Mouse (Mus musculus) 3134 (cell line): ENCODE measurements at regions not wholly inside any gene's neighbourhood (a gene's known extent, or its start where the extent isn't known, plus 50 kb on each side); places are given as distances from the start of the nearest gene placed in this dataset.
"Not testable (repeated sequence)": the region's sequence is repeated elsewhere in the genome, so short reads cannot be mapped to it uniquely, and the experiment has no call there.

ENCODE experiments used
- DNase-seq: peaks from one replicate; pipeline ENCODE4 v3.0.0-alpha.2; 2011; ENCODE audit warnings: low spot score; ENCODE audit not compliant: insufficient read length; ENCODE audit errors: extremely low read depth

DNA sequence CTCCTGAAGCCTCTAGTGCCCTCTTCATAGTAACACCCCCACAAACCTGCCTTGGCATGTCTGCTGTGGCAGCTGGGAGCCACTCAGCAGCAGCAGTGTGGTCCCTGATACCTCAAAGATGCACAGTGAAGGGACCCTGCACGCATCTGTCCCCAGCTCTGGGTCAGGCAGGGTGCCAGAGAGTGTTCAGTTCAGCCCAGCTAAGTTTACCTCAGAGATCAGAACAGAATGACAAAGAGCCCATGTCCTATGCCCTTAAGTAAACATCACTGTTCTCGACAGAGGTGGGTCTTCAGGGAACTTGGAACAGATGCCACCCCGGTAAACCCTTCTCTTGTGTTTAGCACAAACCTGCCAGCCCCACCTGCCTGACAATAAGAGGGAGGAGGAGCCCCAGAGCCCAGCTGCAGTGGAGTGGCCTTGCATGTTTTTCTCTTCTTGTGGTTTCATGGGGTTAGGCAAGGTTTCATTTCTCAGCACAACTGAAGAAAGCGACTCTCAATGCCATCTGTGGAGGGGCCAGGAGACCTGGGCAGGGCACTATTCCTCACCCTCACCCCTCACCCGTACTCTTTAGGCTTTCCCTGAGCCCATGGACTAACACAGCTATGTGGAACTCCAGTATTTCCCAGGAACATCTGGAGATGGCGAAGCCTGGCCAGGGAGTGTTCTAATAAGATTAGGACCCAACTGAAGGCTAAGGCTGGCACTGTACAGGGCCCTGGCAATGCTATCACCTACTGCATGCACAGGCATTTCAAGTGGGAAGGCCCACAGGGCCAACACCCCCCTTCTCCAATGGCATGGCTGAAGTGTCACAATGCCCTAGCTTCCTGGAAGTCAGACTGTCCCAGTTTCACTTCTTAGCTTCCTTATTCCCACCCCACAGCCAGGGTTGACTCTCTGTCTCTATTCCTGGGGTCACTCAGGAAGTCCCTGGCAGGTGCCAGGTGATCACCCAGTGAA, 60.6 kb upstream of the Klf13 start:
- no peak for DNase-seq

DNA sequence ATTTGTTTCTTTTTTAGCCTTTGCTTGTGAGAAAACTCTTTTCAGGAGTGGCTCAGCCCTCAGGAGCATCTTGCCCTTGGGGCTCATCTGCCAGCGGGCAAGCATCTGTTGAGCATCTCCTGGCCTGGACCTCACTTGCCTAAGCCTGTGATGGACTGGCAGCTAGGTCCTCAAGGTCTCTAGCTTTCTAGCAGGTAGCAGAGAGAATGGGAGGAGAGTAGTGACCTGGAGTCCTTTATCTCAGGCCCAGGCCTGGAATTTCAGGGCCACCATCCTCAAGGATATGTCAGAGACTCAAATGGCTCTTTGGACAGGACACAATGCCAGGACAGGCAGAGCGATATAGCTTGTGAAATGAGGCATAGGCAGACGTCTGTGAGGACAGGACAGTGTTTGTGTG, 59.3 kb upstream of the Klf13 start:
- DNase-seq, result no peak

DNA sequence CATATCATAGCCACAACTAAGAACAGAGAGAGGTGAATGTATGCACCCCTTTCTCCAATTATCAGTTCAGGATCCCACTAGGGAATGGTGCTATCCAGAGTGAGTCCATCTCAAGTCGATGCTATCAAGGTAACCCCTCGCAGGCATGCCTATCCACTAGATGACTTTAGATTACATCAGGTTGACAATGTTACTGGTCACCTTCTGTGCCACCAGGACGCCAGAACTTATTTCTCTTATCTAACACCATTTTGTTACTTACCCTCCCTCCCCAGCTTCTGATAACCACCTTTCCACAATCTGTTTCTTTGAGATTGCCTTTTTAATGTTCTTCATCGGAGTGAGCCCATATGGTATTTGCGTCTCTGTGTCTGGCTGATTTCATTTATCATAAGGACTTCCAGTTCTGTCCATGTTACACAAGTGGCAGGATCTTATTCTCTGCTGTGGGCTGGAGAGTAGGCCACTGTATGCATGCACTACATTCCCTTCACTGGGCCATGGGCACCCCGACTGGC, 57.9 kb upstream of the Klf13 start:
- no peak for DNase-seq

DNA sequence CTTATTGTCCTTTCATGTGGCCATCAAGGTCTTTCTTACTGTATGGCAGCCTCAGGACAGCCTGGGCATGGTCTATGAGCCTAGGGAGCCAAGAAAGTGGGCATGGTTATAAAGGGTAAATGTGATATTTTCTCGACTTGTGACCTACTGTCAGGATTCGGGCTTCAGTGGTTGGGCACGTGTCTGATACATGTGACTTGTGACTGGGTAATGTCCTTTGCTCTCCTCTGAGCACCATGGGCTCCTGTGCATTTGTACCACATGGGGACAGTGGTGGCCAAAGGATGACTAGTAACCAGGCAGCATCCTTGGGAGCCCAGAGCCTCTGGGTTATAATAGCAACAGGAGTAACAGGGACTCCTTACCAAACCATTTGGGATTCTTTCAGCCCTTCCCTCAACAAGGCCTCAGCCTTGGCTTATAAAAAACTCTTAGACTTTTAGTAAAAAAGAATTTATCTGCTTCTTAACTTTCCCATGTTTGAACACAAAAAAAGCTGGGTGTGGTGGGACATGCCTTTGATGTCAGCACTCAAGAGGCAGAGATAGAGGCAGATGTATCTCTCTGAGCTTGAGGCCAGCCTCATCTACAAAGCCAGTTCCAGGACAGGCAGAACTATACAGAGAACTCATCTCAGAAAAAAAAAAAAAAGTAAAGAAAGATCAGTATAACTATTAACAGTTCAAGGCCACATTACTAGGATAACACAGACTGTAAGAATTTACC, 56.7 kb upstream of the Klf13 start:
- no peak for DNase-seq

DNA sequence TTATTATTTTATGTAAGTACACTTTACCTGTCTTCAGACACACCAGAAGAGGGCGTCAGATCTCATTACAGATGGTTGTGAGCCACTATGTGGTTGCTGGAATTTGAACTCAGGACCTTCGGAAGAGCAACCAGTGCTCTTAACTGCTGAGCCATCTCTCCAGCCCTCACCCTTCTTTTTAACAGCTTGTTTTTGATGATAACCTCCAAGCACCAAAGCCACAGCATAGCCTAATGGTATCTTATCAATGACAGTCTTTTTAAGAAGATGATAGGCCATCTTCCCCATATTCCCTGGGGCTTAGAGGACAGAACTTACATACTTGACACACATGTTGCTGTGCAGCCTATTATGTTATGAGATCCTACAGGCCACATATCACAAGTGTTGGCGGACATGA, 56.1 kb upstream of the Klf13 start:
- not testable (repeated sequence) for DNase-seq

DNA sequence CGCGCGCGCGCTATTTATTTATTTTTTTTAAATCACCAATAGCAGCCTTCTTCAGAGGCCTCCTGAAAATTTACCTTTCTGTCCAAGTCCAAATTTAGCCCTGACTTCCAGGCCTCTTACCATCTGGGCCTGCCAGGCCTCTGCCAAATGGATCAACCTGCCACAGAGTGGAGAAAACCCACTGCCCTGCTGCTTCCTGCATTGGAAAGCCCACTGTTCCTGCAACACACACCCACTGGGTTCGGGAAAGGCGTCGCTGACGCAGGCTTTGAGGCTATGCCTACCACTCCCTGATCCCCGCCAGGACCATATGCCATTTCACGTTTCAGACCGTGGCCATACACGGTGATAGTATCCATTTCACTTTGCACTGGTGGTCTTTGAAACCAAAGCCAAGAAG, 53.4 kb upstream of the Klf13 start:
- DNase-seq, result no peak

DNA sequence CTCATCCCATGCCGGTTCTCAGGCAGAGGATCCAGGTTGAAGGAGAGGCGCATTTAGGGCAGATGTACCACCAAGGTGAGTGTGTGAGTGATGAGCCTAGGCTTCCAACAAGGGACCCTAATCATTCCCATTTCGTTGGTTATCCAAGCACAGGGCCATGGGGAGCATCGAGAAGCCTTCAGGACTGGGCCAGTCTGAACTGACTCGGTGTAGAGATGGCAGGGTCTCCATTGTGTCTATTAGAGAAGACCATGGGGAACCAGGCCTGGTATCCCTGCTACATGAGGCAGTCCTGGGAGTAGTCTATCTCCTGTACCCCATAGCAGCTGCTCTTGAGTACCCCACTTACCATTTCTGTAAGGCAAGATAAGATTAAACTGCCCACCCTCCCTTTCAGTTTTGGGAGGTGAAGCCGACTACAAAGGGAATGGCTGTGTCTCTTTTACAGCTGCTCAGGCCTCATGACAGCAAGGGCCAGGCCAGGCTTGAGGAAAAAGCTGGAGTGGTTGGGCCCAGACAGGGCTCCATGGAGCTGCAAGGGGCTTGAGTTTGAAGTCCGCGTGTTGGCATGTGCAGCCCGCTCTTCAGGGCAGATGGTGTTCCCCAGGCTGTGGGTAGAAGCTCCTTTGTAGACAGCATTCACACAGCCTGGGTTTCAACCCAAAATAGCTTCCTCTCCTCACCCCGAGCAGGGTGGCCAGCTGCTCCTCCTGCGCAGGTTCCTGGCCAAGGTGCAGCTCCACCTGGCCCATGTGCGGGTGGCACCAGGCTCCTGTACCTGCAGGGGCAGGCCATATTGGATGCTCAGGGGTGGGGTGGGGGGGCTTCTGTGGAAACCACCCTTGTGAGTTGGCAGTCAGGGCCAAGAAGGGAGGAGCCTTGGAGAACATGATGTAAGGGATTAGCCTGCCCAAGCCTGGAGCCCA, 52.6 kb upstream of the Klf13 start:
- DNase-seq, result no peak

DNA sequence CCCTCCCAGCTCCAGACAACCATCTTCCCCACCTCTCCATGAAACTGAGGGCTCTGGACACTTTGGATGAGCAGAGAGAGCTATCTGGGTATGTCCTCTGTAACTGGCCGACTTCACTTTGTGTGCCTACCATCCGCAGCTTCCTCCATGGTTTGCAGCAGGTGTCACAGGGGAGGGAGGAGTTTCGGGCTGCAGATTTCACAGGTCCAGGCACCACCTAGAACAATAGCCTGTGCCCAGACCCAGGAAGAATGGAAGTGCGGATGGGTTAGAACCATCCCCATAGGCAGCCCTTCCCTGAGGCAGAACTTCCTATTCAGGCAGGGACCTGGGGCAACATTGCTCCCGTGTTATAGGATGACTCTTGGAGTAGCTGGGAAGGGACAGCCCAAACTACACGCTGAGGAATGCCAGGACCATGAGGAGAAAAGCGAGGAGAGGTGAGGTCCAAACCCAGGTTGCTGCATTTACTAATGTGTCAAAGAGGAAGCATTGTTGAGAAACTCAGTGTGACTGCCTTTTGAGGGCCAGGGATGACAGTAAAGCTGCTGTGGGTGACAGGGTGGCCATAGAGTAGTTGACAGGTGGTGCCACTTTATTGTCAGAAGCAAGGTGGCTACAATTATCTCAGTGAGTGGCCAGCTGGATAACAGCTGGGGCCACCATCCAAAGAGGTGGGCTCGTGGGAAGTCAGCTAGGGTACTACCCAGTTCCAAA, 51.8 kb upstream of the Klf13 start:
- DNase-seq, result no peak

DNA sequence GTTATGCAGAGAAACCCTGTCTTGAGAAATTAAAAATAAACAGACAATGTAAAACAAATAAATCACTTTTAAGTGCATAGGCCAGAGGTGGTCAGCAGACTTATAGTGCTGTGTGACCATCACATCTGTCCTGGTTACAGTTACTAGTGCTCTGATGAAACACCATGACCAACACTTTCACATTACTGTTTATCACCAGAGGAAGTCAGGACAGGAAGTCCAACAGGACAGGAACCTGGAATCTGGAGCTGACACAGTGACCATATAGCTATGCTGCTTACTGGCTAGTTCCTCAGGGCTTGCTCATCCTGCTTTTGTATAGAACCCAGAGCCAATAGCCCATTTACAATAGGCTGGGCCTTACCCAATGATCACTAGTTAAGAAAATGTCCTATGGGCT, 51.0 kb upstream of the Klf13 start:
- no peak for DNase-seq
